Mouse (Mus musculus) heart, adult 2 months (tissue): ENCODE measurements at regions not wholly inside any gene's neighbourhood (a gene's known extent, or its start where the extent isn't known, plus 50 kb on each side); places are given as distances from the start of the nearest gene placed in this dataset.

Experiments used
- CTCF ChIP-seq: fragments of 200-600 bp; IDR thresholded peaks from 2 replicates; pipeline ENCODE4 v1.8.1; 2022; ENCODE audit warnings: antibody characterized with exemption, mild to moderate bottlenecking, moderate library complexity
- EP300 ChIP-seq: fragments of 200-500 bp; IDR thresholded peaks from 2 replicates; pipeline ENCODE4 v1.6.1; 2011; ENCODE audit warnings: low read depth, low read length, control low read depth; ENCODE audit not compliant: insufficient read depth
- POLR2A ChIP-seq: fragments of 200-500 bp; IDR thresholded peaks from 2 replicates; pipeline ENCODE4 v1.6.1; 2011; ENCODE audit warnings: mild to moderate bottlenecking, low read depth, low read length, control low read depth; ENCODE audit not compliant: insufficient read depth

- TF ChIP-seq CTCF = no peak
- TF ChIP-seq EP300 = no peak
- TF ChIP-seq POLR2A = no peak
Measured at GRCm38 (mm10) chr11:112672086-112672485, 109.9 kb upstream of the Sox9 start.
